Mouse (Mus musculus): ENCODE data around the gene Insm2.
"Not testable (repeated sequence)": the region's sequence is repeated elsewhere in the genome, so short reads cannot be mapped to it uniquely, and the experiment has no call there.

Insm2 gene

DNA sequence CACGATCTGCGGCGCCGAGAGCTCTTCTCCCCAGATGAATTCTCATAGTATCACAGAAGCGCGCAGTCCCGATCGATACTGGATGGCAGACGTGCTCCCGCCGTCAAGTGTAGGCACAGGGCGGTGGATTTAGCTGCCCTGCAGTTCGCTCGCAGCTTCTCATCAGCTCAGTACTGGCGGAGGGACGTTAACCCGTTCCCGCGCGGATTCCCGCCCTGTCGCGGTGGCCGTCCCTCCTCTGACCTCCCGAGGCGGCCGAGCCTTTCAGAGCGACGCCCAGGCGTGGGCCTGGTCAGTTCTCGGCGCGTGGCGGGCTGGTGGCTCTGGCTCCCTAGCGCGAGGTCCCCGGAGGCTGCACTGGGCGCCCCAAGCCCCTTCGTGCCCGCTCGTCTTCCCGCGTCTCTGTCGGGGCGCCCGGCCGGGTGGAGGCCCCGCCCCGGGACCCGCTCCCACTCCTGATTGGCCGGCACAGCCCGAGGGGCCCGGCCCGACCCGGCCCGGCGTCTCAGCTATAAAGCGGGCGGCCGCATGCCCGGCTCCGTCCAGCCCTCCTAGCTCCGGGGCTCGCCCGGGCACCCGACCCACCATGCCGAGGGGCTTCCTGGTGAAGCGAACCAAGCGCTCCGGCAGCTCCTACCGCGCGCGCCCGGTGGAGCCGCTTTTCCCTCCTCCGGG, at the start of gene Insm2:
Gene Insm2 (plus strand): TSS at position 541 of the 675 bp plus-strand sequence.
- DNase-seq = peak; percentile 13

DNA sequence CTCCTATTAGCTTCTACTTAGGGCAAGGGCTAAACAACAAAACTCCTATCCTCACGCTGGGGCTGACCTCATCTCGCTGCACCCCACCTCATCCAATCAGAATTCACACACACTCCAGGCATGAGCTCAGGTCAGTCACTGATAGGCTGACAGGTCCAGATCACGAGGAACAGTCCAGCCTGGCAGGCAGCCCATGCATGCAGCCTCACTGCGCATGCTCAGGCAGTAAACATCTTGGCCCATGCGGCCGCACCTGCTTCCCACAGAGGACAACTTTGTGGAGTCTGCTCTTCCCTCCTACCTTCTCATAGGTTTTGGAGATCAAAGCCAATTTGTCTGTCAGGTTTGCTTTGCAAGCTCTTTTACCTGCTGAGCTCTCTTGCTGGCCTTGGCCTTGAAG, 44.3 kb upstream of the Insm2 start:
- not testable (repeated sequence) for DNase-seq

DNA sequence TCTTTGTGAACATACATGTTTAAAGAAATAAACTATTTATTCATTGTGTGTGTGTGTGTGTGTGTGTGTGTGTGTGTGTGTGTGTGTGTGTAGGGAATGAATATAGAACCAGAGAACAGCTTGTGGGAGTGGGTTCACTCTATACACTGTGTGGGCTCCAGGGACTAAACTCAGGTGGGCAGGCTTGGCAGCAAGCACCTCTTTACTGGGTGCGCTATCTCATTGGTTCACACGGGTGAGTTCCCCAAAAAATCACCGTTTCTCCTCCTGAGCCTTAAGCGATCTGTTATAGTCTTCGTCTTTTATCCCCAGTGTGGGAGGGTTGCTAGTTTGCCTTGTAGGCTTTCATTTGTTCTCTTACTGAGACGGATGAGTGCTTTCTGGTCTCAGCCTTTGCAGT, 41.4 kb upstream of the Insm2 start:
- DNase-seq = no peak

DNA sequence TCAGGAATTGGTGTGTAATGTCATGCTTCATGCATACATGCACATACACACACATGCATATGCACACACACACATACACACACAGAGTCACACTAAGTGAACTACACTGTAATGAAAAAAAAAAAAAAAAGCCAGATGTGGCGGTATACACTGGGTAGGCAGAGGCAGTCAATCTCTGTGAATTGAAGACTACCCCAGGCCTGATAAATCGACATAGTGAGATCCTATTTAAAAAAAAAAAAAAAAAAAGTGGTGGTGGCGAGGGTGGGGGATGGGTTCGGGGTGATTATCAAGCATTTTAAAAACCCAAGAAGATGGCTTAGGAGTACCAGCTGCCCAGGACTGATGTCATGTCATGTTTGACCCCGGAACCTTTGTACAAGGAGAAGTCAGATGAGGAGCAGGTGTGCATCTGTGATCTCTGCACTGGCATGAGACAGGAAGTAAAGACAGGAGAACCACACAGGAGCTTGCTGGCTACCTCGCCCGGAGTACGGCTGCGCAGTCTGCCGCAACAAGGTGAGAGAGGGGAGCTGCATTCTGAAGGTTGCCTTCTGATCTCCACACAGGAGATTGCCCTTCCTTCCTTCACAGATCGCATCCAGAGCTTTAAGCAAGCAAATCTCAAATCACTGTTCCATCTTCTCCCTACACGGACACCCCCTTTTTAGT, 39.9 kb upstream of the Insm2 start:
- DNase-seq = no peak

DNA sequence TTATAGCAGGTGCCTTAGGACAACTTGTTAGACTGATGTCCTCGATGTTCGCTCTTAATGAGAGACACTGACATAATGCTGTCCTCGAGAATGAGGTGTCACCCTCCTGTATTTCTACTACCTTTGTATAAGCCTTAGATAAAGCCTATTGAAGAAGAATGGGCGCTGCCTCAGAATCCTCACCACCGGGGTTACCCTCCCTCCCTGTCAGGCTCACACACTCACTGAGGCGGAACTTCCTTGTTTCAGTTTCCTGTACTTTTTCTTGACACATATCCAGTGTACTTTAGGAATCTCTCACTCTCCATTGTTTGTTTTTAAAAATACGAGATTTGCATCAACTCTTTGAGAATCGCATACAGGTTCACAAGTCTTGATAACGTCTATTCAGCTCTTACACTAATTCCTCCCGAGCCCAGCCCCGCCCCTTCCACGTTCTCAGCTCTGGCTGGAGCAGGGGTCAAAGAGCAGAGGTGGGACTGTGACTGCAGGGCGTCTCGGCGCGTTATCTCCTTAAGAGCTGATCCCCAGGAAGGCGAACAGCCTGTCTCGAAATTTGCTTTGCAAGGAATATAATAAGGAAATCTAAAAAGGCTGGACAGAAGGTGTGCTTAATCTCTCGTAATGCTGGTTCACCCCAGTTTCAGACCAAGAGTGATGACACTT, 39.1 kb upstream of the Insm2 start:
- peak; percentile 36 for DNase-seq

DNA sequence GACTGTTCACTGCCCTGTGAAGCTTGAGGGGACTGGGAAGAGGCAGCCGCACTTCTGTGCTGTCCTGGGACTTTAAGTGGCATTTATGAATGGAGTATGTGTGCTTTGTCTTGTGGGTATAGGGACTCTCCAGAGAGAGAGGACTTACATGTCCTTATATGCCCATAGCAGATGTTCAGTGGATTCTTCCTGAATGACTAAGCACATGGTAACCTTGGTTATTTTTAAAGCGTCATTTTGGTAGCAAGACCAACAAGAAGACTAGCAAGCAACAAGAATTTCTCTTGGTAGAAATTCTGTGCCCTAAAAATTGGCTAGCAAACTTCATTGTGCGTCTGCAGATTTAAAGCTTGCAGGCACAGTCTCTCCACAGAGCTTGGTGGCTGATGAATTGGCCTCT, 35.5 kb upstream of the Insm2 start:
- no peak for DNase-seq

DNA sequence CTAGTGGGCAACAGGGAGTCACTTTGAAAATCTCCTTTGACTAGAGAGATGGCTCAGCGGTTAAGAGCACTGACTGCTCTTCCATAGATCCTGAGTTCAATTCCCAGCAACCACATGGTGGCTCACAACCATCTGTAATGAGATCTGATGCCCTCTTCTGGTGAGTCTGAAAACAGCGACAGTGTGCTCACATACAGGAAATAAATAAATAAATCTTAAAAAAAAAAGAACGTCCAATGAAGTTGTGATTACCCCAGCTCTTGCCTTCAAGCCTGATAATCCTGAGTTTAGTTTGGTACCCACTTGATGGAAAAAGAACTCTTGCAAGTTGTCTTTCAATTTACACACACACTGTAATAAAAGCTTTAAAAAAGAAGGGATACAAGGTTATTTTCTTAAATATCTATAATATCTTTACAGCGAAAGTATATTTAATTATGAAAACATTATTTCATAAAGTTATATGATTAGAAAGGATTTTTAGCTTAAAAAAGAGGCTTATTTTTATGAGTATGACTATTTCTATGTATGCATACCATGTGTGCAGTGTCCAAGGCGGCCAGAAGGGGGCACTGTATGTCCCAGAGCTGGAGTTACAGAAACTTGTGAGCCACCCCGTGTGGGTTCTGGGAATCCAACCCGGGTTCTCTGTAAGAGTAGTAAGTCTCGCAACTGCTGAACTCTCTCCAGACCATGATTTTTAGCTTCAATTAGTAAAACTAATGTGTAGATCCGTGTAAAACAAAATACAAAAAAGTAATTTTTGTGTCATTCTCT, 34.9 kb upstream of the Insm2 start:
- no peak for DNase-seq

DNA sequence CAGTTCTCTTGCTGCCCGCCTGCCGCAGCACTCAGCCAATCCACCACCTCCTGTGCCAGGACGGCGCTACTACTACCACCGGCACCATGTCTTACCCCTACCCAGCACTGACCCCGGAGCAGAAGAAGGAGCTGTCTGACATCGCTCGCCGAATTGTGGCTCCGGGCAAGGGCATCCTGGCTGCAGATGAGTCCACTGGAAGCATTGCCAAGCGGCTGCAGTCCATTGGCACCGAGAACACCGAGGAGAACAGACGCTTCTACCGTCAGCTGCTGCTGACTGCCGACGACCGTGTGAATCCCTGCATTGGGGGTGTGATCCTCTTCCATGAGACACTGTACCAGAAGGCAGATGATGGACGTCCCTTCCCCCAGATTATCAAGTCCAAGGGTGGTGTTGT, 34.0 kb upstream of the Insm2 start, which contains the start of gene Aldoart2:
Gene Aldoart2 (plus strand): TSS at position 34 of the 400 bp plus-strand sequence.
- no peak for DNase-seq

DNA sequence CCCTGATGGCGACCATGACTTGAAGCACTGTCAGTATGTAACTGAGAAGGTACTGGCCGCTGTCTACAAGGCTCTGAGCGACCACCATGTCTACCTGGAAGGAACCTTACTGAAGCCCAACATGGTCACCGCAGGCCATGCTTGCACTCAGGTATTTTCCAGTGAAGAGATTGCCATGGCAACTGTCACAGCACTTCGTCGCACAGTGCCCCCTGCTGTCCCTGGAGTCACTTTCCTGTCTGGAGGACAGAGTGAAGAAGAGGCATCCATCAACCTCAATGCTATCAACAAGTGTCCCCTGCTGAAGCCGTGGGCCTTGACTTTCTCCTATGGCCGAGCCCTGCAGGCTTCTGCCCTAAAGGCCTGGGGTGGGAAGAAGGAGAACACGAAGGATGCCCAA, 33.4 kb upstream of the Insm2 start:
- no peak for DNase-seq

DNA sequence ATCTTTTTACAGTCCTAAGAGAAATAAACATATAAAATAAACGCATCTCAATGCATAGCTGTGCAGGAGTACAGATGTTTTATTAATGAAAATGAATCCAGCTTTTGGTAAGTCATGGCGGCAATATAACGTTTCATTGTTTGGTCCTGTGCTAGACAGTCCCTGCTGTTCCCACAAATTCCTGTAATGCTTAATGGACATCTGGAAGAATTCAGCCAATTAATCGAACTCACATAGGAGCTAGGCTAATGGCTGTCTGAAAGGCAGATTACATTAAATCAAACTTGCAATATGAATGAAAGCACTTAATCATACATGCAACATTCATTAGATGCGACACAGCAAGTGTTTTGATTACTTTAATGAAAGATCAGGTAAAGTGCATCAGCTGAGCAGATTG, 32.4 kb upstream of the Insm2 start:
- DNase-seq = no peak

DNA sequence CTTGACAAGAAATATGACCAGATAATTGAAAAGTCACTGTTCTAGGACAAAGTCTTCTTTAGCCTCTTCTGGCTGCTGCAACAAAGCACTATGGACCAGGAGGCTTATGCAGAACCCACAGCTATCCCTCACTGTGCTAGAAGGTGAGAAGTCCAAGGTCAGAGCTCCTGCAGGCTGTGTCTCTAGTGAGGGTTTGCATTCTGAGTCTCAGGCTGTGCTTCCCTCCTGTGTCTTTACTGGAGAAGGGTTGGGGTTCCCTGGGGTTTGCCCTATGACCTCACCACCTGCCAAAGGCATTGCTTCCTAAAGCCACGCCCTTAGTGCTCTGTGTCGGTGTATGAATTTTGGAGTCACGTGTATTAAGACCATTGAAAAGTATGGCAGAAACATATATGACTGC, 30.8 kb upstream of the Insm2 start:
- no peak for DNase-seq

DNA sequence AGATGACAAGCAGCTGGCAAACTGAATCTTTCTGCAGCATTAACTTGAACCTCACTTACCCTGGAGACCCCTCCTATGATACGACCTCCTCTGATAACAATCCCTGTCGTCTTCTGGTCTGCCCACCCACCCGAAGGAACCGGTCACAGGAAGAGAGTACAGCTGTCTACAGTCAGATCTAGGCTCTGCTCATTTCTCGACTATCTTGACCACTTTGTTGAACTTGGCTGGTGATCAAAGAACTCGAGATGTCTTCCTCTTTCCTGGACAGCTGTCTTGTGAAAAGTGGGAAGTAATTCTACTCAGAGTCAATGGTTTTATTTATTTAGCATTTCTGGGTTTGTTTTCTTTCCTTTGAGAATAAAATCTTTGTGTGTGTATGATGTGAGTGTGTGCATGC, 29.6 kb upstream of the Insm2 start:
- DNase-seq = no peak

DNA sequence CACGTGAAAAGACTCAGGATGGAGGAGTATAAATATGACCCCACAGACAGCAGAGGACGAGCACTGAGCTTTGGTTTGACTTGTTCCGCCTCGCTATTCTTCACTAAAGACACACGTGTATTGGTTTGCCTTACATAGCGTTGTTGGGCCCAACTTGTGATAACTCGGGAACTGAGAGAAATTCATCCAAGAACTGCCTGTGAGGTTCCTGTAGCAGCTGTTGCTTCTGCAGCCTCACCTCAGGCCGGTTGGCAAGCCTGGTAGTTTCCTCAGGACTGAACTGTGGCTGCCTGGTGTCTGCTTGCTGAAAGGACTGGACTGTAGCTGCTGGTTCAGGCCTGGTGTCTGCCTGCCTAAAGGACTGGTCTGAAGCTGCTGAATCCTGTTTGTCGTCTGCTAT, 28.6 kb upstream of the Insm2 start:
- DNase-seq = no peak

DNA sequence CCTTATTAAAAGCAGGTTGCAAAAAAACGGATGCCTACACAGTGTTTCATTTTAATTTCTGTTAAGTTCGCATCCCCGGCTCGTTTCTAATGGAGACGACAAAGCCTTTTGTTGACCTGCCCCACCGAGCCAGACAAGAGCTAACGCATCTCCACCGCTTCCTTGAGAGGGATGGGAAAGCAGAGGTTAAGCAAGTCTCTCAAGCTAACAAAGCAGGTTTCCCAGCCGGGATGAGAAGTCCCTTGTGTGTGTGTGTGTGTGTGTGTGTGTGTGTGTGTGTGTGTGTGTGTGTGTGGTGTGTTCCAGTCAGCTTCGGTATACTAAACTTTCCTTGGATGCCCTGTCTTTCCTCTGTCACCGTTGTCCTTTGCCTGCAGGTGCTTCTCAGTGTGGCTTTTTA, 28.0 kb upstream of the Insm2 start:
- DNase-seq = no peak

DNA sequence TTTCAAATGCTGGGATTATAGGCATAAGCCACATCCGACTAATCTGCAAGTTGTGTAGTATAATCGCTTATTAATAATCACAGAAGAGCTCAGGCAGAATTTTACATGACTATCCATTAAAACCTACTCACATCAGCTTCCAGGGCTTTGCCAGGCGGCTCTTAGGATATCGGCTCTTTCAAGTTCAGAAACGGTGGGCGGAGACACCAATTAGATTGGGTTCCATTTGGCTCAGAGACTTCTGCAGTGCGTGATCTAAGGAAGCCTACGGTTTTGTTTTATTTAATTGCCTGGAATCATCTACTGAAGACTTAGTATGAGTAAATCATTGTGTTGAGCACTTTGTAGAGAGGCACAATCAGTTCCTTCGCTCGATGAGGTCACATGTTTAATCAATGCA, 27.6 kb upstream of the Insm2 start:
- no peak for DNase-seq

DNA sequence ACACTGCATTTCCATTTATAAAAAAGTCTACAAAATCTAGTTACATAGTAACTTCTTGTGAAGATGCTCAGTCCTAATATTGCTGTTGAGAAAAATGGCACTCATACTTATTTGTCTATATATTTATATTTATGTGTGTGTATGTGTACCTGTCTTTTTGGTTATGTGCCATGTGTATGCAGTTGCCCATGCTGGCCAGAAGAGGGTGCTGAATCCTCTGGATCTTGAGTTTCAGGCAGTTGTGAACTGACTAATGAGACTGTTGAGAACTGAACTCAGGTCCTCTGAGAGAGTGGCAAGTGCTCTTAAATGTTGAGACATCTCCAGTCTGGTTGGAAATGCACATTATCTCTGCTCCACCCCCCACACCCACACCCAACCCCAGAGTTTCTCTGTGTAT, 26.1 kb upstream of the Insm2 start:
- no peak for DNase-seq

DNA sequence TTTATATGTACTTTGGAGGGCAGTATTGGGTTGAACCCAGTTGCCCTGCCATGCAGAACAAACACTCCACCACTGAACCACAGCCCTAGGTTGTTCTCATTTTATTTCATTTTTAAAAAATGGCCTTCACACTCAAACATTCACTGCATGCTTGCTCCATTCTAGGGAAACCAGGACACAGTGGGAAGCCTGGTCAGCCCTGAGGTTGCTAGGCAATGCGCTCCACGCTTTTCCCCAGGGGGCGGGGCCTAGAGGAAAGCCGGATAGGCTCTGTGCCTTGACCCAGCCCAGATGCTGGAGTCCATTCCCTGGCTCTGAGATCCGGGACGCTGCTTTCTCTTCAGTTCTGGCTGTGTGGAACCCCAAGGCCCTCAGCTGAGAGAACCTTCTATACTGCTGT, 25.4 kb upstream of the Insm2 start:
- no peak for DNase-seq

DNA sequence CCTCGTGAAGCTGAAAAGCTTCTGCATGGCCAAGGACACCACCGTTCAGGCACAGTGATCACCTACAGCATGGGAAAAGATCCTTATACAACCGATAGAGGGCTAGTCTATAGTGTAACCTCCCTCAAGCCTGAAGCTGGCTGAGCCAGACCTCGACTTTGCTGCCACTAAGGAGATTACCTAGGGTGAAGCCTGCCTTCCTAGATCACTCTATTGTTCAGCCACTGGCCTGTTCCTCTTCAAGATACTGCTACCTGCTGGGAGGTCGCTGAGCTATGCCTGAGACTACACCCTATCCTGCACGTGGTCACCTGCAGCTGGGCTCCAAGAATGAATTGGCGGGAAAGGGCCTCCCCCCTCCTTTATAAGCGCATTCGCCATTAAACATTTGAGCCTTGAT, 12.3 kb upstream of the Insm2 start:
- DNase-seq = not testable (repeated sequence)

DNA sequence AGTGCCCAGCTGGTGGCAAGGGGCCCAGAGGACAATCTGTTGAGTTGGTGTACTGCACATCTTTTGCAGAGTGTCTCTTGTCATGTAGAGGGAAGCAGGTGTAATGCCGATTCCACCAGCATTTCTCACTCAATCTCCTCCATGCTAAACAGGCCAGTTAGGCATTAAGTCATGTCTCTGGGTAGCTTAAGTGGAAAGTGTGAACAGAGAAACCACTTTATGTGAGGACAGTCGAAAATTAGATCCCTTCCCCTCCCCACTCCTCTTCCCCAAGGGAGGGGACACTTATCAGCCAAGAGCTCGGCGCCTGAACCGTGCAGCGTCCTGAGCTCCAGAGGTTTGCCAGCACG, 715 bp upstream of the Insm2 start:
- DNase-seq = no peak

DNA sequence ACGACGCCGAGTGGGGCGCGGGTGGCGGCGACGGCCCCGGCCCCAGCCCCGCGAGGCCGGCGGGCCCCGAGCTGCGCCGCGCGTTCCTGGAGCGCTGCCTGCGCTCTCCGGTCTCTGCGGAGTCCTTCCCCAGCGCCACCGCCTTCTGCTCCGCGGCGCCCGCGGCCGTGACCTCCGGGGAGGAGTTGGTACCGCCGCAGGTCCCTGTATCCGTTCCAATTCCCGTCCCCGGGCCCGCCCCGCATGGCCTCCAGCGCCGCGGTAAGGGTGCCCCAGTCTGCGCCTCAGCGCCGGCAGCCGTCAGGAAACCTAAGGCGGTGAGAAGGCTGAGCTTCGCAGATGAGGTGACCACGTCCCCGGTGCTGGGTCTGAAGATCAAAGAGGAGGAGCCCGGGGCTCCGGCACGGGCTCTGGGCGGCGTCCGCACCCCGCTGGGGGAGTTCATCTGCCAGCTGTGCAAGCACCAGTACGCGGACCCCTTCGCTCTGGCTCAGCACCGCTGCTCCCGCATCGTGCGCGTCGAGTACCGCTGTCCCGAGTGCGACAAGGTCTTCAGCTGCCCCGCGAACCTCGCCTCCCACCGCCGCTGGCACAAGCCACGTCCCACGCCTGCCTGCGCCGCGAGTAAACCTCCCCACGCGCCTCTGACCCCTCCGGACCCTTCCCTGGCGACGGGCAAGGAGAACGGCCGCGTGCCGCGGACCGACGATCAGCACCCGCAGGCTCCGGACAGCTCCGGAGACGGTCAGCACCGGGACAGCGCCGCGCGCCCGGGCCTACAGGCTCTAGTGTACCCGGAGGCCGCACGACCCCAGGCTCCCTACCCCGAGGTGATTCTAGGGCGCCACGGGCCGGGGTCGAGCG, 644 bp downstream of the Insm2 start:
- DNase-seq = peak; percentile 60

DNA sequence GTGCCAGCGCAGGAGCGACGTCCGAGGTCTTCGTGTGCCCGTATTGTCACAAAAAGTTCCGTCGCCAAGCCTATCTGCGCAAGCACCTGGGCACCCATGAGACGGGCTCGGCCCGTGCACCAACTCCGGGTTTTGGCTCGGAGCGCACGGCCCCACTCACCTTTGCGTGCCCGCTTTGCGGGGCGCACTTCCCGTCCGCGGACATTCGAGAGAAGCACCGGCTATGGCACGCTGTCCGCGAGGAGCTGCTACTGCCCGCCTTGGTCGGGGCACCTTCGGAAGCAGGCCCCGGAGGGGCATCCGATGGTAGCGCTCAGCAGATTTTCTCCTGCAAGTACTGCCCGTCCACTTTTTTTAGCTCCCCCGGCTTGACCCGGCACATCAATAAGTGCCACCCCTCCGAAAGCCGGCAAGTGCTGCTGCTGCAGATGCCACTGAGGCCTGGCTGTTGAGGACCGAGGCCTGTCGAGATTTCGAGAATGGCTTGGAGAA, 1.3 kb downstream of the Insm2 start:
- no peak for DNase-seq

DNA sequence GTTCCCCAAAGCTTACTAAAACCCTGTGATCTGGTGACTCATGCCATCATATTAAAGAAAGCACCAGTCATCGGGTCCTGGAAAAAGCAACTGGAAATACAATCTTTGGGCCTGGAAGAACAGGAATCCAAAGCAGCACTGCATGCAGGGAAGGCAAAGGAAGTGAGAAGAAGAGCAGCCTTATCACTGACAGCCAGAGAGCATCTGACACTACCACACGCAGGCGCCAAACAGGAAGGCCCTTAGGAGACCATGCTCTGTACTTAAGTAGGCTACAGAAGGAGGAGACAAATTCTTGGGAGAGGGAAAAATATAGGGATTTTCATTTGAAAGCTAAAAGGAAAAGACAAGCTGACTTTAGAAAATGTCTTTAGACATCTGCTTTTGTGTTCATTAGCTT, 5.2 kb downstream of the Insm2 start:
- DNase-seq = no peak
